Mouse (Mus musculus) neural tube, embryonic 13.5 days (tissue): Measurements from ENCODE around the gene Mbd3. TPM values are rescaled to one million over a fixed set of nuclear protein-coding genes. Genes with fewer than 3 reads are reported as not detected.

ENCODE experiments used
- ATAC-seq: fragments of 200-750 bp; cut with Nextera tagmentation; 2 replicates; pipeline ENCODE4 v1.8.0; 2017; ENCODE audit warnings: low read depth, mild to moderate bottlenecking, moderate TSS enrichment, moderate library complexity
- H3K27ac ChIP-seq: fragments of 300-500 bp; sonication (generic); replicated peaks from 2 replicates; pipeline ENCODE4 v1.5.1; 2015; ENCODE audit warnings: moderate library complexity, mild to moderate bottlenecking, inconsistent platforms
- H3K27me3 ChIP-seq: fragments of 300-500 bp; sonication (generic); 2 replicates; pipeline ENCODE4 v1.6.1; 2015; ENCODE audit warnings: mild to moderate bottlenecking, inconsistent platforms
- H3K36me3 ChIP-seq: fragments of 300-500 bp; sonication (generic); 2 replicates; pipeline ENCODE4 v1.6.1; 2015; ENCODE audit warnings: mild to moderate bottlenecking, inconsistent platforms
- H3K4me1 ChIP-seq: fragments of 300-500 bp; sonication (generic); replicated peaks from 2 replicates; pipeline ENCODE4 v1.6.1; 2015; ENCODE audit warnings: inconsistent platforms
- H3K4me2 ChIP-seq: fragments of 300-500 bp; sonication (generic); 2 replicates; pipeline ENCODE4 v1.6.1; 2015; ENCODE audit warnings: inconsistent platforms, mild to moderate bottlenecking, moderate library complexity
- H3K4me3 ChIP-seq: fragments of 300-500 bp; sonication (generic); 2 replicates; pipeline ENCODE4 v1.5.1; 2015; ENCODE audit warnings: mild to moderate bottlenecking, inconsistent platforms
- H3K9ac ChIP-seq: fragments of 300-500 bp; sonication (generic); 2 replicates; pipeline ENCODE4 v1.6.1; 2015; ENCODE audit warnings: moderate library complexity, mild to moderate bottlenecking, inconsistent platforms
- H3K9me3 ChIP-seq: fragments of 300-500 bp; sonication (generic); 2 replicates; pipeline ENCODE4 v1.6.1; 2016; ENCODE audit warnings: inconsistent platforms
- WGBS: fragments of 180-500 bp; shearing (Covaris S2); methylation state at CpG from one replicate; pipeline ENCODE4 v1.1.7; 2015; 5-methylcytosine and 5-hydroxymethylcytosine counted together
- polyA plus RNA-seq: library from polyadenylated mRNA; unstranded; fragments of >200 nt; fragmentation: Nextera tagmentation; extraction: Ambion mirVana; gene quantifications from 2 replicates; pipeline ENCODE4 v1.2.1, GENCODE M21; 2015

Mbd3 gene
- polyA plus RNA-seq, 1 experiment from 2014 or later, result 241 TPM

GRCm38 (mm10) chr10:80421208-80421607 is 21.9 kb upstream of the Mbd3 start:
- Histone ChIP-seq H3K27ac (peak overlapping the region; percentile 87), H3K27me3 (no peaks in the 10 kb centered on the region), H3K4me2 (no peak overlapping the region), H3K4me1 (peaks cover 70% of the 10 kb centered on the region), H3K9ac (no peak overlapping the region), H3K36me3 (peaks cover 81% of the 10 kb centered on the region), H3K4me3 (no peak overlapping the region), H3K9me3 (no peaks in the 10 kb centered on the region)
- WGBS, result 94% methylated on average over 8 of the region's 8 CpGs
- ATAC-seq, result no peak

GRCm38 (mm10) chr10:80420729-80421128 is 21.4 kb upstream of the Mbd3 start:
- Histone ChIP-seq H3K9me3 (no peaks in the 10 kb centered on the region), H3K36me3 (peaks cover 81% of the 10 kb centered on the region), H3K27ac (no peak overlapping the region), H3K27me3 (no peaks in the 10 kb centered on the region), H3K4me3 (no peak overlapping the region), H3K4me1 (peaks cover 70% of the 10 kb centered on the region), H3K4me2 (no peak overlapping the region), H3K9ac (no peak overlapping the region)
- WGBS, result 94% methylated on average over 10 of the region's 10 CpGs
- ATAC-seq, result no peak

- no peak overlapping the region for H3K4me3 ChIP-seq
- peaks cover 70% of the 10 kb centered on the region for H3K4me1 ChIP-seq
- WGBS, result 50% methylated on average over 8 of the region's 8 CpGs
- H3K36me3 ChIP-seq, result peaks cover 81% of the 10 kb centered on the region
- H3K27ac ChIP-seq, result peak overlapping the region; percentile 72
- H3K4me2 ChIP-seq, result no peak overlapping the region
- H3K27me3 ChIP-seq, result no peaks in the 10 kb centered on the region
- no peaks in the 10 kb centered on the region for H3K9me3 ChIP-seq
- no peak for ATAC-seq
- peak overlapping the region; percentile 34; the same call in 1 of the 2 replicates for H3K9ac ChIP-seq
Measured at GRCm38 (mm10) chr10:80419419-80419818, 20.1 kb upstream of the Mbd3 start.

- peaks cover 59% of the 10 kb centered on the region for H3K4me1 ChIP-seq
- 33% methylated on average over 3 of the region's 3 CpGs for WGBS
- H3K4me2 ChIP-seq, result no peak overlapping the region
- H3K9ac ChIP-seq, result 0 out of 2 replicates have a peak overlapping the region, but pooled peaks have one; percentile 3
- H3K36me3 ChIP-seq, result peaks cover 87% of the 10 kb centered on the region
- H3K27ac ChIP-seq, result peak overlapping the region; percentile 72
- H3K27me3 ChIP-seq, result no peaks in the 10 kb centered on the region
- no peaks in the 10 kb centered on the region for H3K9me3 ChIP-seq
- ATAC-seq, result peak; percentile 12; the same call in 1 of the 2 replicates
- no peak overlapping the region for H3K4me3 ChIP-seq
Measured at GRCm38 (mm10) chr10:80418311-80418710, 19.0 kb upstream of the Mbd3 start.

- Histone ChIP-seq H3K4me1 (peaks cover 55% of the 10 kb centered on the region), H3K4me2 (no peak overlapping the region), H3K27me3 (no peaks in the 10 kb centered on the region), H3K27ac (peak overlapping the region; percentile 56), H3K9ac (no peak overlapping the region), H3K9me3 (no peaks in the 10 kb centered on the region), H3K4me3 (no peak overlapping the region), H3K36me3 (peaks cover 92% of the 10 kb centered on the region)
- WGBS, result 92% methylated on average over 1 of the region's 1 CpGs
- no peak for ATAC-seq
Measured at GRCm38 (mm10) chr10:80417841-80418240, 18.5 kb upstream of the Mbd3 start.

GRCm38 (mm10) chr10:80417371-80417770 is 18.0 kb upstream of the Mbd3 start:
- Histone ChIP-seq H3K4me2 (no peak overlapping the region), H3K36me3 (peaks cover 97% of the 10 kb centered on the region), H3K4me1 (peaks cover 50% of the 10 kb centered on the region), H3K27ac (peak overlapping the region; percentile 56), H3K9me3 (no peaks in the 10 kb centered on the region), H3K4me3 (no peak overlapping the region), H3K9ac (no peak overlapping the region), H3K27me3 (no peaks in the 10 kb centered on the region)
- no peak for ATAC-seq
- 89% methylated on average over 10 of the region's 10 CpGs for WGBS

GRCm38 (mm10) chr10:80415566-80415965 is 16.2 kb upstream of the Mbd3 start:
- ATAC-seq, result no peak
- no peak overlapping the region for H3K4me2 ChIP-seq
- no peaks in the 10 kb centered on the region for H3K9me3 ChIP-seq
- peaks cover 100% of the 10 kb centered on the region for H3K36me3 ChIP-seq
- H3K27me3 ChIP-seq, result no peaks in the 10 kb centered on the region
- no peak overlapping the region for H3K27ac ChIP-seq
- H3K4me1 ChIP-seq, result peaks cover 32% of the 10 kb centered on the region
- H3K4me3 ChIP-seq, result no peak overlapping the region
- 91% methylated on average over 7 of the region's 7 CpGs for WGBS
- H3K9ac ChIP-seq, result no peak overlapping the region

- no peak overlapping the region for H3K9ac ChIP-seq
- H3K4me2 ChIP-seq, result no peak overlapping the region
- no peak overlapping the region for H3K27ac ChIP-seq
- H3K36me3 ChIP-seq, result peaks cover 94% of the 10 kb centered on the region
- no peaks in the 10 kb centered on the region for H3K27me3 ChIP-seq
- H3K4me3 ChIP-seq, result no peak overlapping the region
- H3K4me1 ChIP-seq, result peaks cover 11% of the 10 kb centered on the region
- 79% methylated on average over 44 of the region's 44 CpGs for WGBS
- no peak for ATAC-seq
- H3K9me3 ChIP-seq, result no peaks in the 10 kb centered on the region
Measured at GRCm38 (mm10) chr10:80412656-80413541, 13.5 kb upstream of the Mbd3 start.

- H3K4me3 ChIP-seq, result peak overlapping the region; percentile 92
- H3K9ac ChIP-seq, result peak overlapping the region; percentile 95; the same call in 1 of the 2 replicates
- no peak overlapping the region for H3K27ac ChIP-seq
- WGBS, result 47% methylated on average over 4 of the region's 4 CpGs
- H3K36me3 ChIP-seq, result peaks cover 59% of the 10 kb centered on the region
- H3K4me1 ChIP-seq, result peaks cover 38% of the 10 kb centered on the region
- no peaks in the 10 kb centered on the region for H3K27me3 ChIP-seq
- no peak overlapping the region for H3K4me2 ChIP-seq
- H3K9me3 ChIP-seq, result no peaks in the 10 kb centered on the region
- no peak for ATAC-seq
Measured at GRCm38 (mm10) chr10:80407924-80408323, 8.6 kb upstream of the Mbd3 start.

- Histone ChIP-seq H3K4me1 (peaks cover 38% of the 10 kb centered on the region), H3K9me3 (no peaks in the 10 kb centered on the region), H3K4me2 (peak within 1 kb of the TSS; percentile 95), H3K27me3 (no peaks in the 10 kb centered on the region), H3K4me3 (peak within 1 kb of the TSS; percentile 92), H3K36me3 (peaks cover 59% of the 10 kb centered on the region), H3K27ac (peak within 1 kb of the TSS; percentile 89), H3K9ac (peak within 1 kb of the TSS; percentile 95)
- WGBS, result 2% methylated on average over 27 of the region's 27 CpGs
- peak; percentile 73 for ATAC-seq
Measured at GRCm38 (mm10) chr10:80406684-80407501, 7.5 kb upstream of the Mbd3 start, which contains the start of gene Uqcr11. Gene Uqcr11, minus strand, starts transcription at chr10:80406830.

GRCm38 (mm10) chr10:80405481-80406173 is 6.3 kb upstream of the Mbd3 start:
- Histone ChIP-seq H3K9ac (peak overlapping the region; percentile 95), H3K27me3 (no peaks in the 10 kb centered on the region), H3K4me1 (peaks cover 41% of the 10 kb centered on the region), H3K4me3 (peak overlapping the region; percentile 92), H3K36me3 (peaks cover 55% of the 10 kb centered on the region), H3K27ac (peak overlapping the region; percentile 89; the same call in 1 of the 2 replicates), H3K4me2 (peak overlapping the region; percentile 95), H3K9me3 (no peaks in the 10 kb centered on the region)
- ATAC-seq, result no peak
- 56% methylated on average over 10 of the region's 10 CpGs for WGBS
